Mouse (Mus musculus) MEL (cell line): Measurements from ENCODE around the gene Slc3a2.

ENCODE experiments used
- CTCF ChIP-seq, 3 experiments: IDR thresholded peaks in 2 of 3; conservative IDR thresholded peaks in 1 of 3; 2 replicates each; pipeline ENCODE4 v1.5.1; 2011 to 2012; ENCODE audit warnings: low read length in 3 of 3, low read depth in 2 of 3, mild to moderate bottlenecking in 2 of 3, improper control_type of control experiment in 1 of 3, inconsistent platforms in 1 of 3, mixed read lengths in 1 of 3, moderate library complexity in 1 of 3; ENCODE audit not compliant: control insufficient read depth in 1 of 3, insufficient read depth in 1 of 3, poor library complexity in 1 of 3, severe bottlenecking in 1 of 3
- EP300 ChIP-seq, 2 experiments: IDR thresholded peaks; 2 replicates each; pipeline ENCODE4 v1.6.1; 2011; ENCODE audit warnings: improper control_type of control experiment in 2 of 2, low read length in 2 of 2, low read depth in 1 of 2, mild to moderate bottlenecking in 1 of 2
- ETS1 ChIP-seq: IDR thresholded peaks from 2 replicates; pipeline ENCODE4 v1.6.1; 2012; ENCODE audit warnings: low read depth, mild to moderate bottlenecking, inconsistent platforms, low read length, improper control_type of control experiment, moderate library complexity
- GATA1 ChIP-seq: IDR thresholded peaks from 2 replicates; pipeline ENCODE4 v1.6.1; 2011; ENCODE audit warnings: low read depth, low read length, improper control_type of control experiment
- HCFC1 ChIP-seq: IDR thresholded peaks from 2 replicates; pipeline ENCODE4 v1.6.1; 2012; ENCODE audit warnings: low read depth, mild to moderate bottlenecking, inconsistent platforms, low read length, improper control_type of control experiment, moderate library complexity
- KAT2A ChIP-seq: conservative IDR thresholded peaks from 2 replicates; pipeline ENCODE4 v1.6.1; 2012; ENCODE audit warnings: low read depth, low read length, improper control_type of control experiment, inconsistent platforms
- MAX ChIP-seq: IDR thresholded peaks from 2 replicates; pipeline ENCODE4 v1.6.1; 2011; ENCODE audit warnings: low read length, improper control_type of control experiment
- NELFE ChIP-seq: IDR thresholded peaks from 2 replicates; pipeline ENCODE4 v1.6.1; 2011; ENCODE audit warnings: low read depth, low read length, improper control_type of control experiment
- POLR2A ChIP-seq, 2 experiments: IDR thresholded peaks; 2 replicates each; pipeline ENCODE4 v1.6.1; 2011 to 2012; ENCODE audit warnings: low read length in 2 of 2, mild to moderate bottlenecking in 2 of 2, control low read depth in 1 of 2, improper control_type of control experiment in 1 of 2, low read depth in 1 of 2, moderate library complexity in 1 of 2; ENCODE audit not compliant: control insufficient read depth in 1 of 2, insufficient read depth in 1 of 2, poor library complexity in 1 of 2
- POLR2AphosphoS2 ChIP-seq: IDR thresholded peaks from 2 replicates; pipeline ENCODE4 v1.6.1; 2011; ENCODE audit warnings: low read length, improper control_type of control experiment
- RCOR1 ChIP-seq: IDR thresholded peaks from 2 replicates; pipeline ENCODE4 v1.6.1; 2012; ENCODE audit warnings: low read depth, mild to moderate bottlenecking, inconsistent platforms, low read length, improper control_type of control experiment
- USF2 ChIP-seq, 2 experiments: IDR thresholded peaks; 2 replicates each; pipeline ENCODE4 v1.6.1; 2011 to 2012; ENCODE audit warnings: improper control_type of control experiment in 2 of 2, low read length in 2 of 2, borderline replicate concordance in 1 of 2, inconsistent platforms in 1 of 2, low read depth in 1 of 2, mild to moderate bottlenecking in 1 of 2; ENCODE audit not compliant: insufficient read depth in 1 of 2
- ZKSCAN1 ChIP-seq: IDR thresholded peaks from 2 replicates; pipeline ENCODE4 v1.6.1; 2012; ENCODE audit warnings: low read depth, mild to moderate bottlenecking, inconsistent platforms, low read length, improper control_type of control experiment, moderate library complexity

GRCm38 (mm10) chr19:8699652-8700051 lies 23.5 kb downstream of the Slc3a2 start:
- TF ChIP-seq CTCF (IDR thresholded peaks at IDR 0.05 in 2 of 3, conservative IDR thresholded peaks at IDR 0.05 in 1 of 3; ENCODE audit: control insufficient read depth in 1 of 3, insufficient read depth in 1 of 3, low read depth in 2 of 3, low read length in 3 of 3, poor library complexity in 1 of 3, severe bottlenecking in 1 of 3), result peak in 2 of 3 experiments; percentile 10 to 26; a peak in 2 of 6 replicates
- TF ChIP-seq POLR2AphosphoS2, result no peak
- no peak for TF ChIP-seq EP300 (IDR thresholded peaks at IDR 0.05; ENCODE audit: low read depth in 1 of 2, low read length in 2 of 2)
- no peak for TF ChIP-seq ETS1
- no peak for TF ChIP-seq KAT2A
- TF ChIP-seq GATA1, result no peak
- no peak for TF ChIP-seq RCOR1
- TF ChIP-seq USF2 (IDR thresholded peaks at IDR 0.05; ENCODE audit: borderline replicate concordance in 1 of 2, insufficient read depth in 1 of 2, low read depth in 1 of 2, low read length in 2 of 2), result no peak
- TF ChIP-seq POLR2A (IDR thresholded peaks at IDR 0.05; ENCODE audit: control insufficient read depth in 1 of 2, insufficient read depth in 1 of 2, low read depth in 1 of 2, low read length in 2 of 2, poor library complexity in 1 of 2), result no peak
- TF ChIP-seq HCFC1, result no peak
- TF ChIP-seq ZKSCAN1, result no peak
- no peak for TF ChIP-seq MAX
- TF ChIP-seq NELFE, result no peak
